Mouse (Mus musculus): ENCODE data around the gene Col18a1. TPM values are rescaled to one million over a fixed set of nuclear protein-coding genes. Genes with fewer than 3 reads are reported as not detected.

The Col18a1 gene
- total RNA-seq, 2 experiments from 2014 or later, result 93.9 to 94.1 TPM

- DNase-seq (ENCODE audit: low spot score in 2 of 2), result no peak
Observed at GRCm38 (mm10) chr10:77187427-77187826, 21.1 kb upstream of the Col18a1 start.

- no peak for DNase-seq (ENCODE audit: low spot score in 2 of 2)
Observed at GRCm38 (mm10) chr10:77182804-77183331, 16.5 kb upstream of the Col18a1 start.

GRCm38 (mm10) chr10:77180110-77180509, 13.8 kb upstream of the Col18a1 start:
- no peak for DNase-seq (ENCODE audit: low spot score in 2 of 2)

- no peak for DNase-seq (ENCODE audit: low spot score in 2 of 2)
Observed at GRCm38 (mm10) chr10:77178691-77179090, 12.3 kb upstream of the Col18a1 start.

GRCm38 (mm10) chr10:77170400-77170799, 4.1 kb upstream of the Col18a1 start:
- no peak for DNase-seq (ENCODE audit: low spot score in 2 of 2)

- no peak for DNase-seq (ENCODE audit: low spot score in 2 of 2)
Observed at GRCm38 (mm10) chr10:77165318-77165945, 916 bp downstream of the Col18a1 start.

- DNase-seq (ENCODE audit: low spot score in 2 of 2), result no peak
Observed at GRCm38 (mm10) chr10:77164437-77165052, 1.8 kb downstream of the Col18a1 start.

GRCm38 (mm10) chr10:77164041-77164436, 2.3 kb downstream of the Col18a1 start:
- no peak for DNase-seq (ENCODE audit: low spot score in 2 of 2)

- DNase-seq (ENCODE audit: low spot score in 2 of 2), result no peak
Observed at GRCm38 (mm10) chr10:77163392-77163977, 2.9 kb downstream of the Col18a1 start.

- no peak for DNase-seq (ENCODE audit: low spot score in 2 of 2)
Observed at GRCm38 (mm10) chr10:77159573-77159972, 6.8 kb downstream of the Col18a1 start.

GRCm38 (mm10) chr10:77158948-77159347, 7.4 kb downstream of the Col18a1 start:
- DNase-seq (ENCODE audit: low spot score in 2 of 2), result no peak

GRCm38 (mm10) chr10:77157245-77158019, 8.9 kb downstream of the Col18a1 start:
- DNase-seq (ENCODE audit: low spot score in 2 of 2), result no peak

- no peak for DNase-seq (ENCODE audit: low spot score in 2 of 2)
Observed at GRCm38 (mm10) chr10:77152178-77152621, 14.1 kb downstream of the Col18a1 start.

GRCm38 (mm10) chr10:77151551-77152002, 14.8 kb downstream of the Col18a1 start:
- DNase-seq (ENCODE audit: low spot score in 2 of 2), result no peak

GRCm38 (mm10) chr10:77150947-77151521, 15.3 kb downstream of the Col18a1 start:
- DNase-seq (ENCODE audit: low spot score in 2 of 2), result no peak

- no peak for DNase-seq (ENCODE audit: low spot score in 2 of 2)
Observed at GRCm38 (mm10) chr10:77150016-77150415, 16.3 kb downstream of the Col18a1 start.

GRCm38 (mm10) chr10:77147545-77147944, 18.8 kb downstream of the Col18a1 start:
- no peak for DNase-seq (ENCODE audit: low spot score in 2 of 2)

- DNase-seq (ENCODE audit: low spot score in 2 of 2), result peak in 1 of 2 experiments; percentile 47
Observed at GRCm38 (mm10) chr10:77146901-77147463, 19.4 kb downstream of the Col18a1 start.

GRCm38 (mm10) chr10:77145946-77146345, 20.4 kb downstream of the Col18a1 start:
- DNase-seq (ENCODE audit: low spot score in 2 of 2), result no peak

- no peak for DNase-seq (ENCODE audit: low spot score in 2 of 2)
Observed at GRCm38 (mm10) chr10:77144372-77144771, 22.0 kb downstream of the Col18a1 start.

- DNase-seq (ENCODE audit: low spot score in 2 of 2), result no peak
Observed at GRCm38 (mm10) chr10:77142328-77142727, 24.0 kb downstream of the Col18a1 start.
